ENCODE assay signal across 29 mouse cellular contexts in the genomic region with DNA sequence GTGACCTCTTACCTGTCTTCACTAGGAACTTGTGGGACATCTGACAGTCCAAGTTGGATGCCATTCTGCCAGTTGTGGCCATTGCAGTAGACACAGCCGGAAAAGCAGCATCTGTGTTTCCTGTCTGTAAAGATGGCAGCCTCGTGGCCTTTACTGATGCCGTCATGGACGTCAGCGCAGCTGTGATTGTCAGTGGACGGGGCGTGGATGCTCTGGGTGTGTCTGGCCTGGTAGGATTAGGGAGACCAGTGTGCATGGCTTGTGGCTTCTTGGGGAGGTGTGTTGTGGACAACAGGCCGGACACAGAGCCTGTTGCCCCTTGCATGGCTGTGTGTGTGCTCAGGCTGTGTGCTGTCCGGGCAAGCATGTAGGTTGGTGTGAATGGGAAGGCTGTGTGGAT.
"Had no signal": no experiment of that assay in that cellular context is flagged by ENCODE, and none has a peak within 500 bp of the region (broad histone marks: within the 10 kb centered on the region; RNA-seq: fewer than 3 reads in every experiment).

No protein-coding gene starts in this region.

- H3K27me3 ChIP-seq: limb, embryonic 13.5 days; liver, embryonic 13.5 days; liver, embryonic 15.5 days; lung, embryonic 15.5 days; midbrain, embryonic 12.5 days; midbrain, embryonic 13.5 days; midbrain, embryonic 15.5 days; neural tube, embryonic 12.5 days had no signal

- H3K9me3 ChIP-seq: limb, embryonic 12.5 days; limb, embryonic 13.5 days; liver, embryonic 12.5 days; liver, embryonic 13.5 days; liver, embryonic 15.5 days; lung, embryonic 15.5 days; midbrain, embryonic 10.5 days; midbrain, embryonic 12.5 days; midbrain, embryonic 13.5 days; midbrain, embryonic 15.5 days; neural tube, embryonic 12.5 days had no signal

- DNase-seq: left cerebral cortex, postnatal 4 days; liver; liver, embryonic 13.5 days; liver, postnatal 0 days; lung, adult 18-20 months; lung, adult 2 months; lung, embryonic 14.5 days; lung, postnatal 10 days; lung, postnatal 14 days; lung, postnatal 36 days; lung, postnatal 4 days; midbrain, embryonic 14.5 days had no signal

- H3K4me1 ChIP-seq: limb, embryonic 13.5 days; liver, embryonic 12.5 days; liver, embryonic 13.5 days; liver, embryonic 15.5 days; midbrain, embryonic 12.5 days; midbrain, embryonic 15.5 days had no signal

- H3K4me2 ChIP-seq: limb, embryonic 12.5 days; limb, embryonic 13.5 days; liver, embryonic 11.5 days; liver, embryonic 12.5 days; liver, embryonic 13.5 days; liver, embryonic 15.5 days; lung, embryonic 14.5 days; lung, embryonic 15.5 days; midbrain, embryonic 11.5 days; midbrain, embryonic 12.5 days; midbrain, embryonic 13.5 days; midbrain, embryonic 15.5 days; neural tube, embryonic 12.5 days had no signal

- H3K4me3 ChIP-seq: left cerebral cortex, adult 2 months; limb, embryonic 12.5 days; limb, embryonic 13.5 days; liver, embryonic 12.5 days; liver, embryonic 13.5 days; liver, embryonic 15.5 days; lung, embryonic 15.5 days; midbrain, embryonic 10.5 days; midbrain, embryonic 12.5 days; midbrain, embryonic 13.5 days; midbrain, embryonic 15.5 days; neural tube, embryonic 12.5 days had no signal

- ATAC-seq: liver, embryonic 12.5 days; liver, postnatal 0 days; lung, postnatal 0 days; midbrain, embryonic 13.5 days; midbrain, embryonic 15.5 days; midbrain, embryonic 16.5 days had no signal

- H3K36me3 ChIP-seq: limb, embryonic 12.5 days; limb, embryonic 13.5 days; liver, embryonic 12.5 days; liver, embryonic 13.5 days; liver, embryonic 15.5 days; lung, embryonic 15.5 days; midbrain, embryonic 10.5 days; midbrain, embryonic 15.5 days had no signal

- H3K27ac ChIP-seq: limb, embryonic 12.5 days; limb, embryonic 13.5 days; liver, embryonic 12.5 days; liver, embryonic 13.5 days; liver, embryonic 14.5 days; liver, embryonic 15.5 days; lung, embryonic 15.5 days; macrophage; midbrain, embryonic 10.5 days; midbrain, embryonic 12.5 days; midbrain, embryonic 13.5 days; midbrain, embryonic 15.5 days; neural tube, embryonic 12.5 days had no signal

- H3K9ac ChIP-seq: limb, embryonic 12.5 days; limb, embryonic 13.5 days; liver, embryonic 12.5 days; liver, embryonic 13.5 days; liver, embryonic 14.5 days; liver, embryonic 15.5 days; liver, postnatal 0 days; lung, embryonic 14.5 days; lung, embryonic 15.5 days; midbrain, embryonic 12.5 days; midbrain, embryonic 13.5 days; midbrain, embryonic 15.5 days; neural tube, embryonic 12.5 days had no signal
